Mouse (Mus musculus) CH12.LX (cell line): ENCODE data around the gene Slc36a3.

Source experiments
- CTCF ChIP-seq, 2 experiments: IDR thresholded peaks in 1 of 2; conservative IDR thresholded peaks in 1 of 2; 2 replicates each; pipeline ENCODE4 v1.5.1; 2011 to 2012; ENCODE audit warnings: low read depth in 2 of 2, low read length in 2 of 2, improper control_type of control experiment in 1 of 2, inconsistent platforms in 1 of 2, mild to moderate bottlenecking in 1 of 2, moderate library complexity in 1 of 2
- E2F4 ChIP-seq: IDR thresholded peaks from 2 replicates; pipeline ENCODE4 v1.6.1; 2011; ENCODE audit warnings: low read depth, low read length, improper control_type of control experiment; ENCODE audit not compliant: insufficient replicate concordance
- EP300 ChIP-seq: IDR thresholded peaks from 2 replicates; pipeline ENCODE4 v1.6.1; 2011; ENCODE audit warnings: low read length, improper control_type of control experiment
- TBP ChIP-seq: conservative IDR thresholded peaks from 2 replicates; pipeline ENCODE4 v1.6.1; 2011; ENCODE audit warnings: low read depth, low read length, improper control_type of control experiment

- TF ChIP-seq EP300 = no peak
- TF ChIP-seq CTCF (conservative IDR thresholded peaks at IDR 0.05 in 1 of 2, IDR thresholded peaks at IDR 0.05 in 1 of 2; ENCODE audit: low read depth in 2 of 2, low read length in 2 of 2) = no peak
- TF ChIP-seq TBP = no peak
- no peak for TF ChIP-seq E2F4
Measured at GRCm38 (mm10) chr11:55151608-55152007, at the start of gene Slc36a3.
